Mouse (Mus musculus): ENCODE data around the gene Itpr2. TPM values are rescaled to one million over a fixed set of nuclear protein-coding genes. Genes with fewer than 3 reads are reported as not detected.

Gene Itpr2
- polyA plus RNA-seq (2014; fragmentation: Illumina TruSeq; extraction: RNeasy Lipid Tissue Mini Kit (QIAGEN cat#74804); ENCODE audit: low read depth, low replicate concordance), result 5.0 TPM

DNA sequence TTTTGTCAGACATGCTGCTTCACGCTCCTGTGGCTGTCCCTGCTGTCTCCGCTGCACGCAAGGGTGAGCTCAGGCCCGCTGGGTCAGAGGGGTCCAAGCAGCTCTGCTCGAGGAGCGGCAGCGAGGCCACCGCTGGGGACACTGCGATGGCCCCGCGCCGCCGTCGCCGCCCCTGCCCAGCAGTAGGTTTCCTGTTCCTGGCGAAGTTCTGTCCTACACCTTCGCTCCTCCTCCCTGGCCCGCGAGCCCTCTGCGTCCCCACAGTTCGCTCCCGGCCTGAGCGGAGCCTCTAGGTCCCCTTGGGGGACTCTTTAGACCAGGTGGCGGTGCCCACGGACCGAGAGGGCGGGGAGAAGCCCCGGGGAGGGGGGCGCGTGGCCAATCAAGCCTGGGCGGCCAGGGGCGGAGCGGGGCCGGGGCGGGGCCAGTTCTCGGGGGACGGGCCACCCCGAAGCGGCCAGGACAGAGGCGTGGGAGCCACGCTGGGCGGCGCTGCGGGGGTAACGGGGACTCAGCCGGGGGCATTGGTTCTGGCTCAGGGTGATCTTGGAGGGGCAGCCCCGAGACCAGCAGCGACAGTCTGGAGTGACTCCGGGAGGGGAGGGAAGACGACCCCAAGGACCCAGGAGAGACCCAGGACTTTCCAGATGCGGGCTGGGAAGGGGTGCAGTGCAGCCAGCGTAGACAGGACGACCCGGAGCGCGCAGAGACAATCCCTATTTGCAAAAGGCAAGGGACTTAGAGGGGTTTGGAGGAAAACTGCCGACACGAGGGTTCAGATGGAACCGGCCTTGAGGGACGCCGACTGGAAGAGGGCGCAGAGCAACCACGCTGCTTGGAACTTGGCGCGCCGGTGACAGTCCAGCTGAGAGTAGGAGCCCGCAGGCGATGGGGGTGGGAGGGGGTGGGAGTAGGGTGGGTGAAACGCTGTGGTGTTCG lies at the start of gene Itpr2:
Gene Itpr2 (minus strand): TSS at position 358 of the 939 bp plus-strand sequence.

Other genes with a start within 250 kb of the Itpr2 start
- gene Fgfr1op2, start 75.0 kb upstream of the Itpr2 start, polyA plus RNA-seq (2014; fragmentation: Illumina TruSeq; extraction: RNeasy Lipid Tissue Mini Kit (QIAGEN cat#74804); ENCODE audit: low read depth, low replicate concordance), result 77.7 TPM
- gene Ints13, start 75.6 kb upstream of the Itpr2 start, polyA plus RNA-seq (2014; fragmentation: Illumina TruSeq; extraction: RNeasy Lipid Tissue Mini Kit (QIAGEN cat#74804); ENCODE audit: low read depth, low replicate concordance), result 44.6 TPM
- 118 TPM for gene Med21, start 140.3 kb upstream of the Itpr2 start, polyA plus RNA-seq (2014; fragmentation: Illumina TruSeq; extraction: RNeasy Lipid Tissue Mini Kit (QIAGEN cat#74804); ENCODE audit: low read depth, low replicate concordance)
- gene Tm7sf3, start 140.6 kb upstream of the Itpr2 start, polyA plus RNA-seq (2014; fragmentation: Illumina TruSeq; extraction: RNeasy Lipid Tissue Mini Kit (QIAGEN cat#74804); ENCODE audit: low read depth, low replicate concordance), result 41.5 TPM
- 19.0 TPM for gene Stk38l, start 222.8 kb upstream of the Itpr2 start, polyA plus RNA-seq (2014; fragmentation: Illumina TruSeq; extraction: RNeasy Lipid Tissue Mini Kit (QIAGEN cat#74804); ENCODE audit: low read depth, low replicate concordance)